Mouse (Mus musculus) heart, embryonic 10.5 days (tissue): ENCODE measurements around the gene Gm26897. TPM values are rescaled to one million over a fixed set of nuclear protein-coding genes. Genes with fewer than 3 reads are reported as not detected.

Experiments used
- DNase-seq: peaks from one replicate; pipeline ENCODE4 v3.0.0-alpha.2; 2017; ENCODE audit warnings: low spot score
- H3K27ac ChIP-seq: fragments of 300-500 bp; sonication (generic); 2 replicates; pipeline ENCODE4 v1.5.1; 2016; ENCODE audit warnings: mild to moderate bottlenecking
- H3K27me3 ChIP-seq: fragments of 300-500 bp; sonication (generic); 2 replicates; pipeline ENCODE4 v1.6.1; 2016; ENCODE audit warnings: mild to moderate bottlenecking; ENCODE audit not compliant: poor library complexity, insufficient read depth, severe bottlenecking
- H3K36me3 ChIP-seq: fragments of 300-500 bp; sonication (generic); 2 replicates; pipeline ENCODE4 v1.6.1; 2016; ENCODE audit warnings: mild to moderate bottlenecking, moderate library complexity
- H3K4me1 ChIP-seq: fragments of 300-500 bp; sonication (generic); 2 replicates; pipeline ENCODE4 v1.6.1; 2016; ENCODE audit warnings: mild to moderate bottlenecking
- H3K4me3 ChIP-seq: fragments of 300-500 bp; sonication (generic); 2 replicates; pipeline ENCODE4 v1.5.1; 2016; ENCODE audit warnings: mild to moderate bottlenecking, moderate library complexity
- H3K9me3 ChIP-seq: fragments of 300-500 bp; sonication (generic); 2 replicates; pipeline ENCODE4 v1.6.1; 2016; ENCODE audit warnings: mild to moderate bottlenecking, moderate library complexity
- WGBS: fragments of 180-500 bp; shearing (Covaris S2); methylation state at CpG from one replicate; pipeline ENCODE4 v1.1.7; 2016; 5-methylcytosine and 5-hydroxymethylcytosine counted together
- polyA plus RNA-seq: library from polyadenylated mRNA; unstranded; fragments of >200 nt; fragmentation: Nextera tagmentation; extraction: Ambion mirVana; gene quantifications from 2 replicates; pipeline ENCODE4 v1.2.1, GENCODE M21; 2016

The Gm26897 gene
- polyA plus RNA-seq, 1 experiment from 2014 or later: not detected

DNA sequence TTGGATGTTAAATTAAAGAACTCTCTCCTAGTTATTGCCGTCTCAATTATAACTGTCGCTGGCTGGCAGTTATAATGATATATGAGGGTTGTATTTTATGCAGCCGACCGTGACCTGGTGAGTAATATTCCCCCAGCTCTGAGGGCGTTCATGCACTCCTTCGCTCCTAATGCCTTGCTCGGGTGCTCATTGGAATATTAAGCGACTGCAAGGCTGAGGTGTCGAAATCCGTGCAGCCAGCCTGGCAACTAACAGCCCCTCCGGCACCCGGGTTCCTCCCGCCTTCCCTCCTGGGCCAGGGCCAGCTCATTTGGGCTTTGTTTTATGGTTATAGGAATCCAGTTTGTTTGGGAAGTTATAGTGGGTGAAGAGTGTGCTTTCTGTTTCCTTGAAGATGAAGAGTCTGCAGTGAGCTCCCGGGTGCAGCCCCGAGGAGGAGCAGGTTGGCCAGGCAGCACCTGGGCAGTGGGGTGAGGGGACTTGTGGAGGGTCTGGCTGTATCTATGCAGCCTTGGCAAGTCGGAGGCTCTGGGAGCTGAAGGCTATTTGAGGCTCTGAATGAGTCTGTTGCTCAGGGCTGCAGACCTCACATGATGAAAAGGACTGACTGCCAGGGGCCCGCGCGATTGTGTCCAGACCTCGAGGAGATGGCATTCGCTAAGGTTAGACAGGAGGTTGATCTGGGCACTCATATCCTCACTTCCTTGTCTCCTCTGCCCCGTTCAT, 8.4 kb upstream of the Gm26897 start:
- peak overlapping the region; percentile 75 for H3K27ac ChIP-seq
- 56% methylated on average over 22 of the region's 22 CpGs for WGBS
- no peaks in the 10 kb centered on the region for H3K36me3 ChIP-seq
- no peak for DNase-seq
- no peaks in the 10 kb centered on the region for H3K9me3 ChIP-seq
- no peak overlapping the region for H3K4me3 ChIP-seq
- peaks cover 19% of the 10 kb centered on the region for H3K27me3 ChIP-seq
- H3K4me1 ChIP-seq: peaks cover 33% of the 10 kb centered on the region

DNA sequence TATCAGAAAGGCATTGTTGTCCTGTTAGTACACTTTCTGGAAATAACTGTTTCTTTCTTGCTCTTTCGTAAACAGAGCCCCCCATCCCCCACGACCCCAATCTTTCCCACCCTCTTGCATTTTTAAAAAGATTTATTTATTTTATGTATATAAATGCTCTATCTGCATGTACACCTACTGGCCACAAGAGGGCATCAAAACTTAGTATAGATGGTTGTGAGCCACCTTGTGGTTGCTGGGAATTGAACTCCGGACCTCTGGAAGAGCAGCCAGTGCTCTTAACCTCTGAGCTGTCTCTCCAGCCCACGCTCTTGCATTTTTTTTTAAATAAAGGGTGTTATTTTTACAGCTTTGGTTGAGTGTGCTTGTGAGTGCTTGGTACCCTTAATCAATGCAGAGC, 5.3 kb upstream of the Gm26897 start:
- WGBS: 71% methylated on average over 4 of the region's 4 CpGs
- H3K9me3 ChIP-seq: no peaks in the 10 kb centered on the region
- no peaks in the 10 kb centered on the region for H3K27me3 ChIP-seq
- H3K27ac ChIP-seq: no peak overlapping the region
- peaks cover 35% of the 10 kb centered on the region for H3K4me1 ChIP-seq
- no peak overlapping the region for H3K4me3 ChIP-seq
- no peak for DNase-seq
- no peaks in the 10 kb centered on the region for H3K36me3 ChIP-seq

DNA sequence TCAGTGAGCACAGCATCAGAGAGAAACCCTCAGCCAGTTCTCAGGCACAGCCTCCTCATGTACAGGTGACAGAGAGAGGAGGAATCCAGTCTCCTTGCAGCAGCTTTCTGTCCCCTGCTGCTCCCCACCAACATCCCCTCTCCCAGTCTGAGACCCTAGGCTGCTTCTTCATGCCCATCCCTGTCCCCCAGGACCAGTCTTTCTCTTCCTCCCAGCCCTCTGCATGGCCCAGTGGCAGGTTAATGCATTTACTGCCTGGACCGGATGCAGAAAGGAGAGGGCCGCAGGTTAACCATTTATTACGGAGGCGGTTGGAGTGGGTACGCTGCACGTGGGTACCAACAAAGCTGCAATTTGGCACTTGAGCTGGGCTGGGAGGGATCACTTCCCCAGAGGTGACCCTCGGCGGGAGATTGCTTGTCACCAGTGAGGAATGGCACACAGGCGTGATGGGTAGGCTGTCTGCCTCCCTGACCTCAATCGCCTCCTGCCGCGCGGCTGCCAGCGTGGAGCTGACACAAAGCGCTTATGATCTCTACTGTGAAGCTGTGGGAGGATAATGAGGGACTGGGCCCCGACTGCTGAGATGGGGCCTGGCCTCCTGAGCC, 3.1 kb upstream of the Gm26897 start:
- H3K9me3 ChIP-seq: no peaks in the 10 kb centered on the region
- no peaks in the 10 kb centered on the region for H3K27me3 ChIP-seq
- peaks cover 18% of the 10 kb centered on the region for H3K4me1 ChIP-seq
- peak overlapping the region; percentile 56; the same call in 1 of the 2 replicates for H3K27ac ChIP-seq
- 0 out of 2 replicates have a peak, but pooled peaks cover 10% of the 10 kb centered on the region for H3K36me3 ChIP-seq
- WGBS: 33% methylated on average over 16 of the region's 16 CpGs
- no peak overlapping the region for H3K4me3 ChIP-seq
- DNase-seq: no peak

DNA sequence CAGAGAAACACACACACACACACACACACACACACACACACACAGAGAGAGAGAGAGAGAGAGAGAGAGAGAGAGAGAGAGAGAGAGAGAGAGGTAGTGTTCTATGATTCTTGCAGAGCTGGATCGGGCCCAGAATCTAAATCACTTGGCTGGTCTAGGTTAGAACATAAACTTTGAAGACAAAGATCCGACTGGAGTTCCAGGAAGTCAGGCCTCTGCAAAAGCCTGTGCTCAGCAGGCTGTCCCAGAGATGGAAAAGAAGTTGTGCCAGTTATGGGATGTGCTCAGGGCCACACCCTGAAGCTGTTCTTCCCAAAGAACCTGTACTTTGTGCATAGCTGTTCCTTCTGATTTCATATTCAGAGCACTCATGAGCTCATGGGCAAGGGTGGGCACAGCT, 1.5 kb upstream of the Gm26897 start:
- H3K27me3 ChIP-seq: no peaks in the 10 kb centered on the region
- H3K36me3 ChIP-seq: 0 out of 2 replicates have a peak, but pooled peaks cover 10% of the 10 kb centered on the region
- no peaks in the 10 kb centered on the region for H3K9me3 ChIP-seq
- no peak for DNase-seq
- no peak overlapping the region for H3K4me3 ChIP-seq
- H3K27ac ChIP-seq: no peak overlapping the region
- peaks cover 7% of the 10 kb centered on the region for H3K4me1 ChIP-seq
- 69% methylated on average over 2 of the region's 2 CpGs for WGBS

DNA sequence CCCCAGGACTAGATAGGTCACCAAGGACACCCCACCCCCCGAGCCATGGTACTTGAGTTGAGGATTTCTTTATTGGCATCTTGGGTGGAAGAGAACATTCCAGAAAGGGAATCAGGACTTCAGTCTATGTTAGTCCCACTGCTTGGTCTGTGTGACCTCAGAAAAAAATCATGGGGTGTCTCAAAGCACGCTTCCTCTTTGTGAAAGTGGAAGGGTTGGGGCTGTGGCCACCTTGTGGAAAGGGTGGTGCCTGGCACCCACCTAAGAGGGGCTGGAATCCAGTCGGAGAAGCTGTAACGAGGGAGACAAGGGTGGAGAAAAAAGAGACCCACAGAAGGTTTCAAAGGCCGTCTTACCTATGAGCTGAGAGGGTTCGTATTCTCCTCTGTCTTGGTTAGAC, 5.8 kb downstream of the Gm26897 start:
- WGBS: 59% methylated on average over 6 of the region's 6 CpGs
- Histone ChIP-seq H3K36me3 (peaks cover 7% of the 10 kb centered on the region; the same call in 1 of the 2 replicates), H3K4me3 (no peak overlapping the region), H3K4me1 (peaks cover 30% of the 10 kb centered on the region), H3K27ac (no peak overlapping the region), H3K27me3 (peaks cover 57% of the 10 kb centered on the region), H3K9me3 (no peaks in the 10 kb centered on the region)
- DNase-seq: no peak

DNA sequence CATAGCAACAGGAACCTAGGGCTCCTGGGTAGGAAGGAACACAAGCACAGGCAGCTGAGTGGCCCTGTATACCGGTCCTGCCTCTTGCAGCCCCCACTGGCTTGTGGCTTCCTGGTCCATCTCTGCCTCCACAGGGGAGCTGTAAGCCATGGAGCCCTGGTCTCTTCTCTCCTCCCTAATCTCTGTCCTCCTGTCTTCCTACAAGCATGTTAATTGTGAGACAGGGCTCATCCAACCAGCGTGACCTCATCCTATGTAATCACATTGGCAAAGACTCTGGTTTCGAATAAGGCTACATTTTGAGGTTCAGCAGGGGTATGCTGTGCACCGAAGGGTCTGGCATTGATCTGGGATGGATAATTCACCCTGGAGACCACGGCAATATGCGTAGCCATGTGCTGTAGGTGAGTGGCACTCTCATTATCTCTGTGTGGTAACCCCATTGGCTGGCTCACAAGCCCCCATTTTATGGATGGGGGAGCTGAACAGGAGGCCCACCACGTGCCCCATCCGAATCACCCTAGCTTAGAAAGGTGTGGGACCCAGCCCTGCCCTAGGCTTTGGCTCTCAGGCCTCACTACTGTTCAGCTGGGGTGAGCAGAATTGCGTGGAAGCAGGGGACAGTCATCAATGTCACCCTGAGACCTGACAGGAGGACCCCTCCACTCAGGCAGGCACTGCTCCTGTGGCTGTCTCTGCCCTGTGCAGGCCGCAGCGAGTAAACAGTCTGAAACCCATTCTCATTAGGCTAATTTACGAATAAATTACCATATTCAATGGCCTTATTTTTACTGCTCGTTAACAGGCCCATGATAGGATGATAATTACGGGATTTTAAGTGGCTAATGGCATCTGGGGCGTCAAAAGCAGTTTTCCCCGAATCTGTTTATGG, 6.9 kb downstream of the Gm26897 start:
- Histone ChIP-seq H3K4me1 (peaks cover 30% of the 10 kb centered on the region), H3K9me3 (no peaks in the 10 kb centered on the region), H3K36me3 (peaks cover 7% of the 10 kb centered on the region; the same call in 1 of the 2 replicates), H3K4me3 (no peak overlapping the region), H3K27ac (no peak overlapping the region), H3K27me3 (peaks cover 57% of the 10 kb centered on the region)
- no peak for DNase-seq
- 33% methylated on average over 16 of the region's 16 CpGs for WGBS

DNA sequence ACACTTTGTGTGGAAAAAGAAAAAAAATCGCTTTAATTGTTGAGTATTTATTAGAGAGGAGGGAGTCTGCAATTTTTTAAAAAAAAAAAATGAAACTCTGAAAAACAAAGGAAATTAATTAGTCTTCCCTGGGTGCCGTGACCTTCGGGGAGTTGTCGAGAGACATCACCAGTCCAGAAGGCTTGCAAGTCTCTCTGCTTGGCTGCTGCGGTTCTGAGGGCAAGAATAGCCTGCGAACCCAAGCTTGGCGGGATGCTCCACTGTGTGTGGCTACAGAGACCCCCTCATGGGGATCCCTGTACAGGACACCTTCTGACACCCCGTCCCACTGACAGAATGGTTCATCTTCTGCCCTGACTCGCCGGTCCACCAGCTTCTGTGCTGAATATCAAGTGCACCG, 7.6 kb downstream of the Gm26897 start:
- peaks cover 57% of the 10 kb centered on the region for H3K27me3 ChIP-seq
- 8% methylated on average over 11 of the region's 11 CpGs for WGBS

DNA sequence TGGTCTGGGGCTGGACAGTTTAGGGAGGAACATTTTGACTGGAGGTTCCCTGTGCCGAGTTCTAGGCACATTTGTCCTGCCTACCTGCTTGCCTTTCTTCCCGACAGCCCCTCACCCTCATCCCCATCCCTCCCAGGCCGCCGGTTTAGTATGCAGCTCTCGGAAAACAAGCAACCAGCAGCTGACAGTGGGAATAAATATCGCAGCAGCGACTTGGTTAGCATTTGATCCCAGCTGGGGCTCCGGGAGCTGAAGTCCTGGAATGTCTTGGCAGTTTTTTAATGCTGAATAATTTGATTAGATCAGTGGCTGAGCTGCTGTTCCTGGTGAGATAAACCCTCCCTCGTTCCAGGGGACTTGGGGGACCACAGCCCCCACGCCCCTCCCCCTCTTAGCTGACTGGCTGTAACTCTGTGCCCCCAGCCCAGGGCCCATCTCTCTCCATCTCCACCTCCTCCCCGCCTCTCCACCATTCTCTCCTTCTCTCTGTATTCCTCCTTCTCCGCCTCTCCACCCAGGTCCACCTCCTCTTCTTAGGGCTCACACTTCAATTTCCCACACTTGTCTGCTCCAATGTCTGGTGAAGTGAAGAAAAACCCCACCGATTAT, 8.7 kb downstream of the Gm26897 start:
- H3K27ac ChIP-seq: peak overlapping the region; percentile 62; the same call in 1 of the 2 replicates
- H3K9me3 ChIP-seq: no peaks in the 10 kb centered on the region
- no peak for DNase-seq
- H3K36me3 ChIP-seq: peaks cover 19% of the 10 kb centered on the region
- H3K27me3 ChIP-seq: peaks cover 57% of the 10 kb centered on the region
- H3K4me1 ChIP-seq: peaks cover 30% of the 10 kb centered on the region
- H3K4me3 ChIP-seq: no peak overlapping the region
- WGBS: 18% methylated on average over 13 of the region's 13 CpGs

More for the DNA sequence above, 7.6 kb downstream of the Gm26897 start:
- no peaks in the 10 kb centered on the region for H3K9me3 ChIP-seq
- H3K27ac ChIP-seq: no peak overlapping the region
- DNase-seq: no peak
- peaks cover 11% of the 10 kb centered on the region; the same call in 1 of the 2 replicates for H3K36me3 ChIP-seq
- peaks cover 30% of the 10 kb centered on the region for H3K4me1 ChIP-seq
- H3K4me3 ChIP-seq: no peak overlapping the region

DNA sequence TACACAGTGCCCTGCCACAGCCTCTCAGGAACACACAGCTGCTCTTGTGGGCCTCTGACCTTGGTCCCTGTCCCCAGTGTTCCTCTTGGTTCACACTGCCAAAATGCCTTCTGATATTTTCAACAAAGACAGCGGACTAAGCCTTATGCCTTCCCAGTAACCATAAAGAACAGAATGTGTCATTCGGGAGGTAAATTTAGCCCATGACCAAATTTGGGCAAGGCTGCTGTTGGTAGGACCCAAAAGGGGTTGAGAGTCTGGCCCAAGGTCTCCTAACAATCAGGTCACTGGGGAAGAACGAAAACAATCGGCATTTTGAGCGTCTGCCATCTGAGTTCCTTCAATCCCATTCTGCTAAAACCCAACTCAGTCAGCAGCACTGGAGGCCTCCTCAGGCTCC, 15.9 kb downstream of the Gm26897 start:
- Histone ChIP-seq H3K36me3 (peaks cover 16% of the 10 kb centered on the region), H3K4me1 (peaks cover 30% of the 10 kb centered on the region), H3K4me3 (no peak overlapping the region), H3K27ac (peak overlapping the region; percentile 80), H3K27me3 (no peaks in the 10 kb centered on the region; the same call in 1 of the 2 replicates), H3K9me3 (no peaks in the 10 kb centered on the region)
- no peak for DNase-seq
- WGBS: 48% methylated on average over 5 of the region's 5 CpGs

DNA sequence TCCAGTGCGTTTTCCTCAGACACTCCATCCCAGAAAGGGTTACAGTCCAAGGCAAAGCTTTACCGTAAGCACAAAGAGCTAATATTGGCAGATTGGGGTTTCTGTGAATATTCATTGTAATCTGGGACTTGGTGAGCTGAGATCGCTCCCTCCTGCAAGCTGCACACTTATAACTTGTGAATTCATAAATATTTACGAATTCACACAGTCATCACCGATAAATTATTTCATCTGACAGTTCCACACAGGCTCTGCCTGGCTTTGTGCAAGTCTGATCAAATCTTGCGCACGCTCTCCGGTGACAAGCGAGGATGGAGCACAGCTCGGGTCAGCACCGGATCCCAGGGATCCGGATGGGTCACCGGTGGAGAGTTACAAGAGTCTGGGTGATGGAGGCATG, 16.4 kb downstream of the Gm26897 start:
- Histone ChIP-seq H3K4me3 (no peak overlapping the region), H3K9me3 (no peaks in the 10 kb centered on the region), H3K36me3 (peaks cover 14% of the 10 kb centered on the region), H3K27ac (peak overlapping the region; percentile 80), H3K27me3 (no peaks in the 10 kb centered on the region), H3K4me1 (peaks cover 35% of the 10 kb centered on the region)
- DNase-seq: no peak
- 83% methylated on average over 13 of the region's 13 CpGs for WGBS

DNA sequence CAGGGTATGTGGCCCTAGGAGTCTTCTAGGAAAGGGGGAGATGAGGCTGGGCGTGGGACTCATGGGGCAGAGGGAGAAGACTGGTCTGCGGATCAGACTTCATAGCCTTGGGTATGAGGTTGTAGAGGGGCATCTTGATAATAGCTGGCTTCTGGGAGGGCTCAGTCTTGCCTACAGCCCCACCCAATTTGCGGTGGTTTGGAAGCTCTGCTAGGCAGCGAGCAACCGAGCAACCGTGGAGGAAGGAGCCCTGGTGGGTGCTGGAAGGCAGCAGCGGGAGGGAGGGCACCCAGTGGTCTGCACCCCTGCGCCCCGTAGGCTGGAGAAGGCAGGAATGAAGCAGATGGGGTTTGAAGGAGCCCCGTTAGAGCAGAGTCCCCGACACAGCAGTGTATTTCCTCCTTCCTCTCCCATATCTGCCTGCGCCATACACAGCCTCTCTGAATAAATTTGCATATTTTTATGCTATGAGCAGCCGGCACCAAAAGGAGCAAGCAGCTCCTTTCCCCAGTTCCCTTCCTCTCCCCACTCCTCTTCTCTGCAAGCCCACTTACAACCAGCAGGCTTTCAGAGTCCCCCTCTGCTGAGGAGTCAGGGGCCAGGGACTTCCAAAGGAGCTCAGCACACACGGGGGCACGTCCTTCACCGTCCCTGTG, 20.9 kb downstream of the Gm26897 start:
- Histone ChIP-seq H3K27ac (peak overlapping the region; percentile 80), H3K36me3 (peaks cover 5% of the 10 kb centered on the region), H3K27me3 (no peaks in the 10 kb centered on the region), H3K4me1 (peaks cover 24% of the 10 kb centered on the region), H3K9me3 (no peaks in the 10 kb centered on the region), H3K4me3 (peak overlapping the region; percentile 47)
- 28% methylated on average over 16 of the region's 16 CpGs for WGBS
- DNase-seq: no peak

DNA sequence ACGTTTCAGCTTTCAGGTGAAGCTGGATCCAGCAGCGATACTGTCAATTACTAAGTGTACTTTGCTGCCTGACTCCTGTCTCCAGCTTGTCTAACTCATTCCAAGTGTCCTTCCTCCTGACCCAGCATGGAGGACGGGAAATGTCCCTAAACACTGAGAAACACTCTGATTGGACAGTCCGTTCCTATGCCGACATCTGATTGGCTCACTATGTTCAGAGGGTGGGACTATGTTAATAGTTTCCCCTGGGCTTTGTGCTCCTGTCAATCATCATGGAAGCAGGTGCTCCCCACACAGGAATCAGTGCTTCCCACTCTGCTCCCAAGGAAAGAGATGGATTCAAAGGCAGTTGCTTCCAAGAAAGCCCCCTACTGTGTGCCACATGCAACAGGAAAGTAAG, 21.6 kb downstream of the Gm26897 start:
- no peaks in the 10 kb centered on the region for H3K27me3 ChIP-seq
- H3K4me3 ChIP-seq: peak overlapping the region; percentile 47; the same call in 1 of the 2 replicates

More for the DNA sequence above, 21.6 kb downstream of the Gm26897 start:
- peaks cover 18% of the 10 kb centered on the region for H3K4me1 ChIP-seq
- no peaks in the 10 kb centered on the region for H3K9me3 ChIP-seq
- DNase-seq: peak; percentile 84
- H3K27ac ChIP-seq: peak overlapping the region; percentile 80
- 5% methylated on average over 5 of the region's 5 CpGs for WGBS
- peaks cover 5% of the 10 kb centered on the region for H3K36me3 ChIP-seq
